Mouse (Mus musculus) brain, embryonic 14.5 days (tissue): ENCODE measurements around the gene Lipt2.

Experiments used
- CTCF ChIP-seq: fragments of 200-500 bp; IDR thresholded peaks from 2 replicates; pipeline ENCODE4 v1.5.1; 2012; ENCODE audit warnings: inconsistent platforms, mild to moderate bottlenecking, moderate library complexity, borderline replicate concordance; ENCODE audit not compliant: insufficient read depth, insufficient read length; ENCODE audit errors: extremely low read depth
- POLR2A ChIP-seq: fragments of 200-500 bp; IDR thresholded peaks from 2 replicates; pipeline ENCODE4 v1.6.1; 2012; ENCODE audit warnings: mild to moderate bottlenecking, inconsistent platforms, borderline replicate concordance; ENCODE audit not compliant: poor library complexity, insufficient read depth, insufficient read length, severe bottlenecking; ENCODE audit errors: extremely low read depth

GRCm38 (mm10) chr7:100148586-100148985, 10.5 kb upstream of the Lipt2 start:
- no peak for TF ChIP-seq POLR2A
- TF ChIP-seq CTCF = no peak
